ENCODE assay signal across 17 mouse cellular contexts in the genomic region with DNA sequence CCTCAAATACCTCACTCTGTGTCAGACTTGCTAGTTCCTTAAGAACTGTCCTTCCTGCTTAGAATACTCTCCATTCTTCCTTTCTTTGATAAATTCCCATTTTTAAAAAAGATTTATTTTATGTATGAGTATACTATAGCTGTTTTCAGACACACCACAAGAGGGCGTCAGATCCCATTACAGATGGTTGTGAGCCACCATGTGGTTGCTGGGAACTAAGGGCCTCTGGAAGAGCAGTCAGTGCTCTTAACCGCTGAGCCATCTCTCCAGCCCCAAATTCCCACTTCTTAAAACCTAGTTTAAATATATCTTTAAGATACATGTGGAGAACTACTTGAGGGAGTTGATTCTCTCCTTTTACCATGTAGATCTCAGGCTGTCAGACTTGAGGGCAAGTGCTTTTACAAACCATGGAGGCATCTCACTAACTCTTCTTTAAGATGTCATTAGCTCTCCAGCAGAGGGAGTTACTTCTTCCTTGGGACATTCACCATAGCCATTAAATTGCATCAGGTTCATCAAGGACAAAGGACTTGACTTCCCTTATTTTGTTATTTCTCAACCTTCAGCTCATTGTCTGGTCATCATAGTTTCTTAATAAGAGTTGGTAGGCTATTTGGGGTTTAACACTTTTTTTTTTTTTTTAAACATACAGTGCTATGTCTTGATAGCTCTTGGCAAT. TPM values are rescaled to one million over a fixed set of nuclear protein-coding genes. Genes with fewer than 3 reads are reported as not detected.
DNase-seq lines count a peak whose midpoint lies in the region; TF ChIP-seq lines count a peak whose summit lies in the region.
"Had no signal": no experiment of that assay in that cellular context is flagged by ENCODE, and none has a peak within 500 bp of the region (broad histone marks: within the 10 kb centered on the region; RNA-seq: fewer than 3 reads in every experiment).

No protein-coding gene starts in this region.

- TF ChIP-seq CTCF in layer of hippocampus, adult 2 months (conservative IDR thresholded peaks at IDR 0.05) = peak; percentile 60

- H3K9ac ChIP-seq in ES-E14 (ENCODE audit: insufficient read depth, low read depth, low read length, poor library complexity, severe bottlenecking) = no peak overlapping the region
- H3K9ac ChIP-seq: heart, embryonic 15.5 days; hindbrain, embryonic 14.5 days; liver, embryonic 13.5 days had no signal

- H3K27ac ChIP-seq in layer of hippocampus, adult 2 months = no peak overlapping the region
- no peak overlapping the region for H3K27ac ChIP-seq in ES-E14 (ENCODE audit: insufficient read depth, low read depth, low read length, poor library complexity, severe bottlenecking)
- H3K27ac ChIP-seq: heart, embryonic 15.5 days; hindbrain, embryonic 14.5 days; liver, embryonic 13.5 days; midbrain, embryonic 10.5 days had no signal

- in situ Hi-C loops in ES-E14 (cut with MboI; ENCODE audit: low sequenced_read_pairs in 2 of 2, unreplicated experiment in 2 of 2) = no loop called here

- no peaks in the 10 kb centered on the region for H3K36me3 ChIP-seq in ES-E14 (ENCODE audit: control insufficient read depth, insufficient read depth, low read length, poor library complexity, severe bottlenecking)
- H3K36me3 ChIP-seq: heart, embryonic 15.5 days; liver, embryonic 13.5 days; midbrain, embryonic 10.5 days had no signal

- no peak overlapping the region for H3K4me3 ChIP-seq in layer of hippocampus, adult 2 months
- no peak overlapping the region for H3K4me3 ChIP-seq in ES-E14 (ENCODE audit: insufficient read depth in 1 of 2, low read depth in 1 of 2, low read length in 2 of 2, poor library complexity in 1 of 2, severe bottlenecking in 1 of 2)
- H3K4me3 ChIP-seq: erythroblast, embryonic 14.5 days; heart, embryonic 15.5 days; liver, embryonic 13.5 days; midbrain, embryonic 10.5 days had no signal

- no peaks in the 10 kb centered on the region for H3K4me1 ChIP-seq in ES-E14 (ENCODE audit: control insufficient read depth in 2 of 2, insufficient read depth in 2 of 2, low read length in 2 of 2, poor library complexity in 1 of 2)

- DNase-seq in layer of hippocampus, adult 2 months (ENCODE audit: low spot score in 2 of 2) = no peak
- no peak for DNase-seq in layer of hippocampus, postnatal 25 days (ENCODE audit: extremely low spot score in 1 of 2, low spot score in 1 of 2)
- peak; percentile 71 for DNase-seq in 416B (ENCODE audit: low read depth)
- DNase-seq in ES-E14 (ENCODE audit: low read depth, low spot score) = no peak
- peak; percentile 36 for DNase-seq in gonadal fat pad, adult 2 months (ENCODE audit: low read depth)
- DNase-seq in urinary bladder, postnatal 14 days (ENCODE audit: low spot score) = no peak
- DNase-seq in left cerebral cortex, adult 8-10 months (ENCODE audit: low spot score in 2 of 2) = no peak
- no peak for DNase-seq in layer of hippocampus, adult 9-11 months
- DNase-seq: cerebellum, adult 2 months; gastrocnemius, postnatal 14 days; kidney, adult 2 months; liver, embryonic 13.5 days; right cerebral cortex, postnatal 25 days had no signal

- H3K9me3 ChIP-seq in ES-E14 (ENCODE audit: control insufficient read depth, insufficient read depth, low read depth, low read length) = no peaks in the 10 kb centered on the region
- H3K9me3 ChIP-seq: heart, embryonic 15.5 days; liver, embryonic 13.5 days; midbrain, embryonic 10.5 days had no signal

TF ChIP-seq in ES-E14, 5 proteins besides CTCF, POLR2A, EP300 and RAD21:
- peak; percentile 29; the same call in 1 of the 2 replicates for TF ChIP-seq ZNF384 (IDR thresholded peaks at IDR 0.05; ENCODE audit: low read depth, low read length)
- TF ChIP-seq CHD2 (IDR thresholded peaks at IDR 0.05; ENCODE audit: low read depth, low read length) = no peak
TF ChIP-seq in ES-E14: peak in this region for 1.

RNA-seq across cellular contexts. Expression of gene Nr2c2, which starts 9.6 kb away (rescaled TPM):
- total RNA-seq in layer of hippocampus, adult 2 months (2021) = 10 to 100 TPM; 88.6 to 92.3 TPM
- total RNA-seq in layer of hippocampus, postnatal 25 days (2021) = 10 to 100 TPM; 84.3 to 90.7 TPM
- 20.8 and 29.9 TPM in 2 replicates for total RNA-seq in ES-E14 (2012; rRNA removed)
- polyA plus RNA-seq in gonadal fat pad, adult 2 months (2012; rRNA removed) = 17.2 and 18.8 TPM in 2 replicates
- total RNA-seq in left cerebral cortex, adult 8-10 months (2022) = 100 to 1,000 TPM in 2 of 4 experiments, 10 to 100 TPM in 2; 95.4 to 112 (median 101) TPM

Comparison
In these comparisons a context has a peak if more than half of its experiments do, and no peak if none do; other contexts are left out.
1. DNase-seq: peak in 416B (single experiment) and gonadal fat pad, adult 2 months (single experiment); none in layer of hippocampus, adult 2 months (0 of 2), layer of hippocampus, postnatal 25 days (0 of 2), ES-E14 (single experiment), urinary bladder, postnatal 14 days (single experiment), left cerebral cortex, adult 8-10 months (0 of 2) and layer of hippocampus, adult 9-11 months (single experiment).